Mouse (Mus musculus) ES-E14 (cell line): ENCODE data around the gene Efcab10.

Source experiments
- HCFC1 ChIP-seq: IDR thresholded peaks from 2 replicates; pipeline ENCODE4 v1.6.1; 2012; ENCODE audit warnings: low read length, inconsistent platforms, borderline replicate concordance; ENCODE audit not compliant: insufficient read depth
- MAFK ChIP-seq: IDR thresholded peaks from 2 replicates; pipeline ENCODE4 v1.6.1; 2014; ENCODE audit warnings: mild to moderate bottlenecking, low read depth, low read length, inconsistent platforms; ENCODE audit not compliant: insufficient read depth
- ZC3H11A ChIP-seq: IDR thresholded peaks from 2 replicates; pipeline ENCODE4 v1.6.1; 2012; ENCODE audit warnings: low read depth, mild to moderate bottlenecking, inconsistent platforms, low read length, borderline replicate concordance

GRCm38 (mm10) chr12:33344970-33345772 lies 49.5 kb upstream of the Efcab10 start:
- TF ChIP-seq MAFK (no peak), ZC3H11A (no peak), HCFC1 (no peak)
